In genomic region chr7:35333231-35333651, GRCm38 (mm10) we compare ENCODE assay signal across 7 mouse cellular contexts. TPM values are rescaled to one million over a fixed set of nuclear protein-coding genes. Genes with fewer than 3 reads are reported as not detected.
DNase-seq lines count a peak whose midpoint lies in the region; ATAC-seq and TF ChIP-seq lines count a peak whose summit lies in the region.

No protein-coding gene starts in this region.

- peak overlapping the region; percentile 26 for H3K4me3 ChIP-seq in C2C12 (ENCODE audit: insufficient read depth, poor library complexity, severe bottlenecking)
- peak overlapping the region; percentile 58 for H3K4me3 ChIP-seq in embryonic facial prominence, embryonic 14.5 days (ENCODE audit: low read depth, low read length)
- H3K4me3 ChIP-seq in hindbrain, embryonic 16.5 days (ENCODE audit: low read length): peak overlapping the region; percentile 70
- peak overlapping the region; percentile 67 for H3K4me3 ChIP-seq in liver, embryonic 13.5 days (replicated peaks)
- peak overlapping the region; percentile 64 for H3K4me3 ChIP-seq in neural tube, embryonic 13.5 days

- peak; percentile 16; the same call in 1 of the 2 replicates for ATAC-seq in embryonic facial prominence, embryonic 14.5 days (ENCODE audit: low read depth)
- peak; percentile 40 for ATAC-seq in hindbrain, embryonic 16.5 days
- ATAC-seq in liver, embryonic 13.5 days (ENCODE audit: low read depth): no peak
- ATAC-seq in neural tube, embryonic 13.5 days (ENCODE audit: low read depth): peak; percentile 34

- H3K27me3 ChIP-seq in C2C12 (ENCODE audit: control insufficient read depth, insufficient read depth, insufficient read length): no peaks in the 10 kb centered on the region
- peaks cover 29% of the 10 kb centered on the region for H3K27me3 ChIP-seq in embryonic facial prominence, embryonic 14.5 days (replicated peaks; ENCODE audit: control insufficient read depth, insufficient read depth, low read length)
- peaks cover 6% of the 10 kb centered on the region for H3K27me3 ChIP-seq in hindbrain, embryonic 16.5 days (replicated peaks; ENCODE audit: control insufficient read depth, insufficient read depth, low read length)
- peaks cover 69% of the 10 kb centered on the region for H3K27me3 ChIP-seq in liver, embryonic 13.5 days
- peaks cover 36% of the 10 kb centered on the region for H3K27me3 ChIP-seq in neural tube, embryonic 13.5 days

- peak overlapping the region; percentile 44 for H3K9ac ChIP-seq in embryonic facial prominence, embryonic 14.5 days (ENCODE audit: low read depth, low read length)
- peak overlapping the region; percentile 65 for H3K9ac ChIP-seq in hindbrain, embryonic 16.5 days (ENCODE audit: low read depth, low read length)
- H3K9ac ChIP-seq in liver, embryonic 13.5 days: peak overlapping the region; percentile 37
- peak overlapping the region; percentile 64 for H3K9ac ChIP-seq in neural tube, embryonic 13.5 days

- peaks cover 8% of the 10 kb centered on the region for H3K4me1 ChIP-seq in embryonic facial prominence, embryonic 14.5 days (ENCODE audit: control insufficient read depth, insufficient read depth, low read length)
- peaks cover 18% of the 10 kb centered on the region for H3K4me1 ChIP-seq in hindbrain, embryonic 16.5 days (ENCODE audit: control insufficient read depth, insufficient read depth, low read depth, low read length)
- peaks cover 30% of the 10 kb centered on the region for H3K4me1 ChIP-seq in liver, embryonic 13.5 days (replicated peaks)
- peaks cover 21% of the 10 kb centered on the region for H3K4me1 ChIP-seq in neural tube, embryonic 13.5 days (replicated peaks)

- peak overlapping the region; percentile 34; the same call in 1 of the 2 replicates for H3K27ac ChIP-seq in embryonic facial prominence, embryonic 14.5 days (replicated peaks; ENCODE audit: low read depth, low read length)
- H3K27ac ChIP-seq in hindbrain, embryonic 16.5 days (ENCODE audit: low read depth, low read length): peak overlapping the region; percentile 42; the same call in 1 of the 2 replicates
- H3K27ac ChIP-seq in liver, embryonic 13.5 days: no peak overlapping the region
- H3K27ac ChIP-seq in neural tube, embryonic 13.5 days (replicated peaks): peak overlapping the region; percentile 59

- TF ChIP-seq CTCF in C2C12 (IDR thresholded peaks at IDR 0.05; ENCODE audit: control insufficient read depth, insufficient read depth, insufficient read length): no peak

- WGBS in embryonic facial prominence, embryonic 14.5 days: under 1% methylated on average over 19 of the region's 19 CpGs
- under 1% methylated on average over 19 of the region's 19 CpGs for WGBS in hindbrain, embryonic 16.5 days
- WGBS in liver, embryonic 13.5 days (ENCODE audit: insufficient replicate concordance): 1% methylated on average over 19 of the region's 19 CpGs
- WGBS in neural tube, embryonic 13.5 days: 1% methylated on average over 19 of the region's 19 CpGs

- H3K79me3 ChIP-seq in C2C12 (ENCODE audit: low read depth): no peaks in the 10 kb centered on the region

- H3K79me2 ChIP-seq in C2C12 (ENCODE audit: control insufficient read depth, insufficient read depth): no peaks in the 10 kb centered on the region

- H3K9me3 ChIP-seq in embryonic facial prominence, embryonic 14.5 days (ENCODE audit: control insufficient read depth, low read length): no peaks in the 10 kb centered on the region
- H3K9me3 ChIP-seq in hindbrain, embryonic 16.5 days (ENCODE audit: control insufficient read depth, low read length): no peaks in the 10 kb centered on the region
- H3K9me3 ChIP-seq in liver, embryonic 13.5 days (replicated peaks): no peaks in the 10 kb centered on the region
- H3K9me3 ChIP-seq in neural tube, embryonic 13.5 days: no peaks in the 10 kb centered on the region

- no peaks in the 10 kb centered on the region for H3K36me3 ChIP-seq in C2C12 (ENCODE audit: control insufficient read depth, insufficient read depth)
- no peaks in the 10 kb centered on the region for H3K36me3 ChIP-seq in embryonic facial prominence, embryonic 14.5 days (ENCODE audit: control insufficient read depth, insufficient read depth, low read length)
- H3K36me3 ChIP-seq in hindbrain, embryonic 16.5 days (ENCODE audit: control insufficient read depth, insufficient read depth, low read length): no peaks in the 10 kb centered on the region
- H3K36me3 ChIP-seq in liver, embryonic 13.5 days: no peaks in the 10 kb centered on the region
- H3K36me3 ChIP-seq in neural tube, embryonic 13.5 days: no peaks in the 10 kb centered on the region

- H3ac ChIP-seq in C2C12 (ENCODE audit: control insufficient read depth, insufficient read length, low read depth): no peak overlapping the region

- peak; percentile 33 to 37 for DNase-seq in B cell, adult 2 months
- DNase-seq in embryonic facial prominence, embryonic 14.5 days (ENCODE audit: low spot score): peak; percentile 59
- DNase-seq in liver, embryonic 13.5 days: no peak
- no peak for DNase-seq in urinary bladder, postnatal 25 days (ENCODE audit: low spot score)

- H3K4me2 ChIP-seq in embryonic facial prominence, embryonic 14.5 days (ENCODE audit: low read depth, low read length): peak overlapping the region; percentile 89
- peak overlapping the region; percentile 98 for H3K4me2 ChIP-seq in hindbrain, embryonic 16.5 days (ENCODE audit: low read length)
- peak overlapping the region; percentile 97 for H3K4me2 ChIP-seq in liver, embryonic 13.5 days
- peak overlapping the region; percentile 99 for H3K4me2 ChIP-seq in neural tube, embryonic 13.5 days

TF ChIP-seq in C2C12, 6 proteins besides CTCF, POLR2A, EP300 and RAD21:
- no peak for TF ChIP-seq FOSL1 (IDR thresholded peaks at IDR 0.05; ENCODE audit: insufficient read depth, low read length, poor library complexity, severe bottlenecking)
- TF ChIP-seq MYOD1 (IDR thresholded peaks at IDR 0.05; ENCODE audit: control insufficient read depth, insufficient read length, low read depth): no peak
- TF ChIP-seq CEBPB (IDR thresholded peaks at IDR 0.05; ENCODE audit: low read depth): no peak
- no peak for TF ChIP-seq MAX (IDR thresholded peaks at IDR 0.05)
- no peak for TF ChIP-seq MYOG (IDR thresholded peaks at IDR 0.05; ENCODE audit: control insufficient read depth, extremely low read depth, insufficient read length)
- no peak for TF ChIP-seq USF1 (IDR thresholded peaks at IDR 0.05; ENCODE audit: low read depth)

RNA-seq across cellular contexts. Expression of gene Rhpn2, which starts 0.7 kb away (rescaled TPM):
- polyA plus RNA-seq in C2C12 (2012; fragmentation: generic; extraction: Trizol): 2.2 TPM
- polyA plus RNA-seq in embryonic facial prominence, embryonic 14.5 days (2014; fragmentation: Nextera tagmentation; extraction: Ambion mirVana): 3.8 and 4.0 TPM in 2 replicates
- polyA plus RNA-seq in hindbrain, embryonic 16.5 days (2015; fragmentation: Nextera tagmentation; extraction: Ambion mirVana): 3.3 and 3.9 TPM in 2 replicates
- polyA plus RNA-seq in liver, embryonic 13.5 days (2015; fragmentation: Nextera tagmentation; extraction: Ambion mirVana): 3.8 and 4.6 TPM in 2 replicates
- 4.6 and 5.0 TPM in 2 replicates for polyA plus RNA-seq in neural tube, embryonic 13.5 days (2015; fragmentation: Nextera tagmentation; extraction: Ambion mirVana)

RNA-seq across cellular contexts. Expression of gene Gpatch1, which starts 15.0 kb away (rescaled TPM):
- polyA plus RNA-seq in C2C12 (2012; fragmentation: generic; extraction: Trizol): 6.0 TPM
- polyA plus RNA-seq in embryonic facial prominence, embryonic 14.5 days (2014; fragmentation: Nextera tagmentation; extraction: Ambion mirVana): 13.7 and 17.6 TPM in 2 replicates
- 17.5 and 20.8 TPM in 2 replicates for polyA plus RNA-seq in hindbrain, embryonic 16.5 days (2015; fragmentation: Nextera tagmentation; extraction: Ambion mirVana)
- polyA plus RNA-seq in liver, embryonic 13.5 days (2015; fragmentation: Nextera tagmentation; extraction: Ambion mirVana): 7.3 and 8.5 TPM in 2 replicates
- 19.3 and 23.0 TPM in 2 replicates for polyA plus RNA-seq in neural tube, embryonic 13.5 days (2015; fragmentation: Nextera tagmentation; extraction: Ambion mirVana)

Comparison
In these comparisons a context has a peak if more than half of its experiments do, and no peak if none do; other contexts are left out.
1. DNase-seq: peak in B cell, adult 2 months (2 of 2) and embryonic facial prominence, embryonic 14.5 days (single experiment); none in liver, embryonic 13.5 days (single experiment) and urinary bladder, postnatal 25 days (single experiment).
2. Peak in every context shown above with its lines, with median percentiles within 50 percentile points of each other: H3K4me3 ChIP-seq, H3K4me2 ChIP-seq and H3K9ac ChIP-seq.